Mouse (Mus musculus) heart, adult 8-10 months (tissue): ENCODE results near the gene Morn1. TPM values are rescaled to one million over a fixed set of nuclear protein-coding genes. Genes with fewer than 3 reads are reported as not detected.

Experiments used
- DNase-seq: peaks from one replicate; pipeline ENCODE4 v3.0.0; 2022; ENCODE audit warnings: low spot score
- total RNA-seq, 4 experiments: library from RNA; stranded (reverse); gene quantifications; 2 replicates each; pipeline ENCODE4 v1.2.4; 2022

The Morn1 gene
- total RNA-seq, 4 experiments from 2014 or later = 0.60 to 4.4 (median 1.8) TPM

- no peak for DNase-seq
Observed at GRCm38 (mm10) chr4:155118278-155118677, 31.9 kb downstream of the Morn1 start.

- no peak for DNase-seq
Observed at GRCm38 (mm10) chr4:155120038-155120437, 33.7 kb downstream of the Morn1 start.

- DNase-seq = no peak
Observed at GRCm38 (mm10) chr4:155120583-155120982, 34.2 kb downstream of the Morn1 start.

- no peak for DNase-seq
Observed at GRCm38 (mm10) chr4:155121222-155121621, 34.8 kb downstream of the Morn1 start.

- DNase-seq = no peak
Observed at GRCm38 (mm10) chr4:155121915-155122443, 35.6 kb downstream of the Morn1 start.

GRCm38 (mm10) chr4:155122444-155123040 is 36.2 kb downstream of the Morn1 start:
- DNase-seq = no peak

- DNase-seq = no peak
Observed at GRCm38 (mm10) chr4:155123868-155124534, 37.6 kb downstream of the Morn1 start.

- no peak for DNase-seq
Observed at GRCm38 (mm10) chr4:155125310-155125709, 38.9 kb downstream of the Morn1 start.

GRCm38 (mm10) chr4:155126194-155126593 is 39.8 kb downstream of the Morn1 start:
- no peak for DNase-seq

- DNase-seq = no peak
Observed at GRCm38 (mm10) chr4:155126602-155127372, 40.4 kb downstream of the Morn1 start.

- DNase-seq = no peak
Observed at GRCm38 (mm10) chr4:155128411-155128810, 42.0 kb downstream of the Morn1 start.

- peak; percentile 67 for DNase-seq
Observed at GRCm38 (mm10) chr4:155129132-155129917, 42.9 kb downstream of the Morn1 start.

- peak; percentile 85 for DNase-seq
Observed at GRCm38 (mm10) chr4:155129996-155130395, 43.6 kb downstream of the Morn1 start.

GRCm38 (mm10) chr4:155130616-155131015 is 44.2 kb downstream of the Morn1 start:
- DNase-seq = no peak

- no peak for DNase-seq
Observed at GRCm38 (mm10) chr4:155133188-155133587, 46.8 kb downstream of the Morn1 start.

- DNase-seq = no peak
Observed at GRCm38 (mm10) chr4:155133658-155134417, 47.5 kb downstream of the Morn1 start.

- no peak for DNase-seq
Observed at GRCm38 (mm10) chr4:155134686-155135172, 48.4 kb downstream of the Morn1 start.

- no peak for DNase-seq
Observed at GRCm38 (mm10) chr4:155135909-155136585, 49.7 kb downstream of the Morn1 start.

GRCm38 (mm10) chr4:155137891-155138290 is 51.5 kb downstream of the Morn1 start:
- DNase-seq = no peak

GRCm38 (mm10) chr4:155138451-155138850 is 52.1 kb downstream of the Morn1 start:
- no peak for DNase-seq
